Mouse (Mus musculus): ENCODE measurements around the gene Rpl10a. TPM values are rescaled to one million over a fixed set of nuclear protein-coding genes. Genes with fewer than 3 reads are reported as not detected.

The Rpl10a gene
- 196 and 332 TPM in 2 replicates for polyA plus RNA-seq (2012; ENCODE audit: insufficient read depth, insufficient read length, missing spikeins)

DNA sequence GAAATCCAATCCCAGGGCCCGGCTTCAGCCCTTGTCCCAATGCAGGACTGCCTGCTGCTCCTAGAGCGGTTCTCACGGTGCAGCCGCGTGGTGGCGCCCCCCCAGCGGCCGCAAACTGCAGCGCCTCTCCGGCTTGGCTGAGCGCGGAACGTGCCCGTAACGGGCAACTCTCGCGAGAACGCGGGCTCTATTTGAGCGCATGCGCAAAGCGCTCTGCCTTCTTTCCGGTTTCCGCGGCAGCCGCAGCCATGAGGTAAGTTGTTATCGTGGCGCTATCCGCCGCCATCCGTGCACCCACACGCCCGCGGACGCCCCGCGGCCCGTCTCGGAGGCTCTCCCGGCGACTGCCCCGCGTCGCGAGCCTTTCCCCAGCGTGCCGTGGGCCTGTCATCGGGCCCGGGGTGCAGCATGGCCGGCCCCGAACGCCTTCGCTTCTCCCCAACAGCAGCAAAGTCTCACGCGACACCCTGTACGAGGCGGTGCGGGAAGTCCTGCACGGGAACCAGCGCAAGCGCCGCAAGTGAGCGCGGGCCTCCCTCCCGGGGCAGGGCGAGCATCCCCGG lies at the start of gene Rpl10a:
TSS of gene Rpl10a (plus strand) at position 106 of the 563 bp plus-strand sequence.
- Histone ChIP-seq H3K4me3 (ENCODE audit: insufficient read depth, low read depth, low read length) (peak within 1 kb of the TSS; percentile 71), H3K27ac (replicated peaks; ENCODE audit: low read depth, low read length) (peak within 1 kb of the TSS; percentile 49), H3K4me1 (ENCODE audit: control insufficient read depth, insufficient read depth, insufficient read length, low read length) (no peaks in the 10 kb centered on the region)

DNA sequence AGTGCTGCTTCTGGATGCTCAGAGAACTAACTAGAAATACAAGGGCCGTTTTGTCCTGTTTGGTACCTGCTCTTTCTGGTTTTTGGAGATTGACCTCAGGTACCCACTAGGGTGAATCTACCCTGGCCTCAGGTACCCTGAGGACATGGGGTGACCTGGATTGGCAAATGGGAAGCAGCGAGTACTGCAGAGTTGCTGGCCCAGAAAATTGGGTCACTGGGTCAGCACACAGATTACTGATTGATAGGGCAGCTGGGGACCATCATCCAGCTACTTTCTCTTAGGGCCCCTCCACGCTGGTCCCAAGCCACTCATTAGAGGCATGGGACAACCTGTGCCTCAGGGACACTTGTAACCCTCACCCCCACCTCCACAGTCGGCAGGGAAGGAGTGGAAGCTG lies 49.0 kb upstream of the Rpl10a start:
- Histone ChIP-seq H3K4me1 (ENCODE audit: control insufficient read depth, insufficient read depth, insufficient read length, low read length) (peaks cover 23% of the 10 kb centered on the region), H3K4me3 (ENCODE audit: insufficient read depth, low read depth, low read length) (no peak overlapping the region), H3K27ac (replicated peaks; ENCODE audit: low read depth, low read length) (no peak overlapping the region)

DNA sequence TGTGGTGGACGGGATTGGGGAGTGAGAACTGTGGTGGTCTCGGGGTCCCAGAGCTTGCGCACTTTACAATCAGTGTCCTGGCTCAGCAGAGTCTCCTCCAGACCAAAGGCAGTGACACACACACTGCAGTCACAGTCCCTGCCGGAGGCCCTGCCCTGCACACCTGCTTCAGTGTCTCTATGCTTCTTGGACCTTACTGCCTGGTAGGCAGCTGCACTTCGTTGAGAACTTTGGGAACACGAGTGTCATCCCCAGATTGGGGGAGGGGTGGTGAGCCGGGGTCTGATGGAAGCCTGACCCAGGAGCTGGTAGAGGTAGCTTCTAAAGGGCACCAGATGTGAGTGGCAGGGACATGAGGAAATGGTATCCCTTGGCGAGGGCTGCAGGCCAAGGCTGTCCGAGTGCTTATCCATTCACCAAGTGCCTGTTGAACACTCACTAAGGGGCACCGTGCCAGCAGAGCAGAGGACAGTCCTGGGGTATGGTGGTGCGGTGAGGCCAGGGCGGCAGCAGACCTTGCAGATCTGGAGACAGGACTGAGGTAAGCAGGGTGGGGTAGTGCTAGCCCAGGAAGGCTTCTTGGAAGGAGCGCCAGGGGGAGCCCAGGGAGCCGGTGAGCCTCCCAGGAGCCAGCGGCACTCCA lies 48.4 kb upstream of the Rpl10a start:
- no peak overlapping the region for H3K27ac ChIP-seq (replicated peaks; ENCODE audit: low read depth, low read length)
- peaks cover 23% of the 10 kb centered on the region for H3K4me1 ChIP-seq (ENCODE audit: control insufficient read depth, insufficient read depth, insufficient read length, low read length)
- no peak overlapping the region for H3K4me3 ChIP-seq (ENCODE audit: insufficient read depth, low read depth, low read length)

DNA sequence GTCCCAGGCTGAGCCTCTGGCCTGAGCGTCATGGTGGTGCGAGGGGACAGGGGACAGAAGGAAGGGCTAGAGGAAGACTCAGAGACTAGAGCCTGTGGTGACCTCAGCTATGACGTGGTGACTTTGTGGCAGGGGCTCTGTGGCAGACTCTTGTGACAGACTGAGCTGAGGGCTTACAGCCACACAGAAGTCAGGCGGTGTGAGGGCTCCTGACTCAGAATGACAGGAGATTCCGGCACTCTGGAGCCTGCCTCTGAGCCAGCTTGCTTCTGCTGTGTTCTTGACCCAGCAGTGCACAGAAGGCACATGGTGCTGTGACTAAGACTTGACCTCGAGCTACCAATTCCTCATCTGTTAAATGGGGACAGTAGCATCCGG lies 47.9 kb upstream of the Rpl10a start:
- Histone ChIP-seq H3K27ac (replicated peaks; ENCODE audit: low read depth, low read length) (no peak overlapping the region), H3K4me3 (ENCODE audit: insufficient read depth, low read depth, low read length) (no peak overlapping the region)

DNA sequence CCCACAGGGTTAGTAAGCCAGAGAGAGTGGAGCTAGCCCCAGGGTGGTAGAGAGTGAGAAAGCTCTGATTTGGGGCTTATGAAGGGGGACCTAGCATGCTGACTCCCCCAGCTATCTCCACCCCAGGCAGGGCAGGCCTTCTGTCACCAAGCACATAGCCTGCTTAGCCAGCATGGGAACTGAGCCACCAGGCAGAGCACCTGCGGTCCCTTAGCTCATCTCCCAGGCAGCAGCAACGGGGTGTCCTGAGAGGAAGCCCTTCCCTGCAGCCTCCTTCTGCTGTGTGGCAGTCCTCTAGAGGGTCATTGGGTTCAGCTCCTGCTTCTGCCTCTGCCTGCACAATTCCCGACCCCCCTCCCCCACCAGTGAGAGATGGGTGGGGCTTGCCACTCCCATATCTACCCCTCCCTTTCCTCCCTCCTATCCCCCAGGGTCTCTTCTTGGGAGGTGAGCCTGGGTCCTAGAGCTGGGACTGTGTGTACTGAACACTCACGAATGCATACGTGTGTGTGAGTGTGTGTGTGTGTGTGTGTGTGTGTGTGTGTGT lies 47.4 kb upstream of the Rpl10a start:
- no peak overlapping the region for H3K4me3 ChIP-seq (ENCODE audit: insufficient read depth, low read depth, low read length)
- peaks cover 23% of the 10 kb centered on the region for H3K4me1 ChIP-seq (ENCODE audit: control insufficient read depth, insufficient read depth, insufficient read length, low read length)
- H3K27ac ChIP-seq (replicated peaks; ENCODE audit: low read depth, low read length): no peak overlapping the region

More for the DNA sequence above, 47.9 kb upstream of the Rpl10a start:
- peaks cover 23% of the 10 kb centered on the region for H3K4me1 ChIP-seq (ENCODE audit: control insufficient read depth, insufficient read depth, insufficient read length, low read length)

DNA sequence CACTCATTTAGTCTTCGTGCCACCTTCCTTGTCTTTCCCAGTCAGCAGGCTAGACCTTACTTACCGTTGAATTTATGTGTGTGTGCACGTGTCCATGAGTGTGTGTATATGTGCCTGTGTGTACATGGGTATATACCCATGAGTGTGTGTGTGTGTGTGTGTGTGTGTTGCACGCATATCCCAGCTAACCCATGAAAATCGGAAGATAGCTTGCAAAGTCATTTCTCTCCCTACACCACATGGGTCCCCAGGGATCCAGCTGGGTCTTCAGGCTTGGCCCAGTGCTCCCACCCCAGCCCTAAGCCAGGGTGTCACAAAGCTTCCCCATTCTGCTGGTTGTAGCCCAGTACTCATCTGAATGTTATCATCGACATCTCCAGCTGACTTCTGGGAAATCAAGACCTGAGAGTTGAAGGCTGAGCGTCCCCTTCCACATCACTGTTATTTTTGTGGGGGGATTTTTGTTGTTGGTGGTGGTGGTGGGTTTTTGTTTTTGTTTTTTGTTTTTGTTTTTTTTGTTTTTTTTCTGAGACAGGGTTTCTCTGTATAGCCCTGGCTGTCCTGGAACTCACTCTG lies 46.3 kb upstream of the Rpl10a start:
- Histone ChIP-seq H3K4me1 (ENCODE audit: control insufficient read depth, insufficient read depth, insufficient read length, low read length) (peaks cover 23% of the 10 kb centered on the region), H3K4me3 (ENCODE audit: insufficient read depth, low read depth, low read length) (no peak overlapping the region), H3K27ac (replicated peaks; ENCODE audit: low read depth, low read length) (no peak overlapping the region)

DNA sequence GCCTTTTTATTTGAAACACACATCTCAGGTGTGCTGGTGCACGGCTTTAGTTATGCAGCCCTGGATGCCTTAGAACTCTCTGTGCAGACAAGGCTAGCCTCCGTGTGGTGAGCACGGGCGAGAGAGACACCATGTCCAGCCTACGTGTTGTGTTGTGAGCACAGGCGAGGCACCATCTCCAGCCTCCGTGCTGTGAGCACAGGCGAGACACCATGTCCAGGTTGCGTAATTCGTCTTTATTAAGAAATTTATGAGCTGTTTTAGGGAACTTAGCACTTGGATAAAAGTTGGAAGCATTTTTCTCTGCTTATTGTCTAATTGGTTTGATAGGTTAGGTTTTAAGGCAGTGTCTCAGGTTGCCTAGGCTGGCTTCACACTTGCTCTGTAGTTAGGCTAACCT lies 45.1 kb upstream of the Rpl10a start:
- H3K27ac ChIP-seq (replicated peaks; ENCODE audit: low read depth, low read length): no peak overlapping the region
- H3K4me3 ChIP-seq (ENCODE audit: insufficient read depth, low read depth, low read length): no peak overlapping the region
- H3K4me1 ChIP-seq (ENCODE audit: control insufficient read depth, insufficient read depth, insufficient read length, low read length): peaks cover 23% of the 10 kb centered on the region

DNA sequence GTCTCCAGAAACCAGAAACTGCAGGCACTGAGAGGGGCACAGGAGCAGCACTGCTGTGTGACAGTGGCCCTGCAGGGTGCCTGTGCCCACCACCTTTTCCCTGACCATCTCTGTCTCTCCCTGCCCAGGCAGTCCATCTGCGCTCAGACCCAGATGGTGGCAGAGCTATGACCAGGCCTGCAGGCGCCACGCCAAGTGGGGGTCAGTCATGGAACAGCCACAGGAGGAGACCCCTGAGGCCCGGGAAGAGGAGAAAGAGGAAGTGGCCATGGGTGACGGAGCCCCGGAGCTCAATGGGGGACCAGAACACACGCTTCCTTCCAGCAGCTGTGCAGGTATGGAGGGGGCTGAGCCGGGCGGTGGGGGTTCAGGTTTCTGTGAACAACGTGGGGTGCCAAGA lies 42.1 kb upstream of the Rpl10a start:
- H3K4me3 ChIP-seq (ENCODE audit: insufficient read depth, low read depth, low read length): no peak overlapping the region

DNA sequence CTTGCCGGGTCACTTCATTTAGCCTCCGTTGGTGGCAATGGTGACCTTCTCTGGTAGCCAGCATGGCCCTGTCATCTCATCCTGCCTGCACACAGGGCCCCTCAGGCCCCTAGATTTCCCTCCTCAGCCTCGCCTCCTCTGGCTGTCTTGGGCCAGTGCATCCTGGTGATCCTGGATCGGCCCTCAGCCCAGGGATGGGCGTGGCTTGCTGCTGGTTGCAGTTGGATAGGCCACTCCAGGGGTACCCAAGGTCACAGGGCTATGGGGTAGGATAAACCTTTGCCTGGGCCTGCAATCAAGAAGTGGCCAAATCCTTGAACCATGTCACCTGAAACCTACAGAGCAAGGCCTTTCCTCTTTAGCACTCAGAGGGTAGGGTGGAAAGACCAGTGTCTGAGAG lies 41.3 kb upstream of the Rpl10a start:
- H3K27ac ChIP-seq (replicated peaks; ENCODE audit: low read depth, low read length): no peak overlapping the region
- peaks cover 3% of the 10 kb centered on the region; the same call in 1 of the 2 replicates for H3K4me1 ChIP-seq (ENCODE audit: control insufficient read depth, insufficient read depth, insufficient read length, low read length)
- no peak overlapping the region for H3K4me3 ChIP-seq (ENCODE audit: insufficient read depth, low read depth, low read length)

More for the DNA sequence above, 42.1 kb upstream of the Rpl10a start:
- Histone ChIP-seq H3K4me1 (ENCODE audit: control insufficient read depth, insufficient read depth, insufficient read length, low read length) (peaks cover 4% of the 10 kb centered on the region; the same call in 1 of the 2 replicates), H3K27ac (replicated peaks; ENCODE audit: low read depth, low read length) (no peak overlapping the region)

DNA sequence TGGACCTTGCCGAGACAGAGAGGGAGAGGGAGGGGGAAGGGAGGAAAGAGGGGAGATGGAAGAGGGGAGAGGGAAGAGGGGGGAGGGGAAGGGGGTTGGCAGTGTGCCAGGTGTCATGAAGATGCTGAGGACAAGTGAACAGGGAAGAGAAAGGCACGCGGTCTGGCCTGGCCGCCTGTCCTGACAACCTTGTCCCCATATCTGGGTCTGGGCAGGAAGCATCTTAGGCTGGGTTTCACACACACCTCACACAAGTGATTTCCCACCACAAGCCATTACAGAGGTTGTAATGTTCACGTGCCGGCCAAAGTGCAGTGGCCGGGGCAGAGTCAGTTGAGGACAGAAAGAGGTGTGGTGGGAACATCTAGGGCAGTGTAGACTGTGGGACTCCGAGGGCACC lies 40.7 kb upstream of the Rpl10a start:
- Histone ChIP-seq H3K27ac (replicated peaks; ENCODE audit: low read depth, low read length) (no peak overlapping the region), H3K4me3 (ENCODE audit: insufficient read depth, low read depth, low read length) (no peak overlapping the region), H3K4me1 (ENCODE audit: control insufficient read depth, insufficient read depth, insufficient read length, low read length) (peaks cover 2% of the 10 kb centered on the region; the same call in 1 of the 2 replicates)

DNA sequence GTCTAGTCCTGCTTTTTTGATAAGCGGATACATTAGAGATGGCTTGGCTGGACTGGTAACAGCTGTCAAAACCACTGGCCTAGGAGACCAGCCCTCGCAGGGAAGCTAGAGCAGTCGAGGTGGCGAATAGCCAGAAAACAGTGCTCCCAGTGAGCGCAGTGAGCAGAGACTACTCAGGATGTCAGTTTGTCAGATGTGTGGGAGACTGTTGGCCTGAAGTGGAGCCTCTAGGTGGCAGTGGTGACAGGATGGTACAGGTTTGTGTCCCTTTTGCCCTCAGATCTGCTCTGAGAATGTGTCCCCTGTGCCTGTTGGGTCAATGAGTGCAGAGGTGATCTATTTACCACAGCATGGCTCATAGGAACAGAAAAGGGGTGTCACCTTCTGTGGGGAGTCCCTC lies 40.3 kb upstream of the Rpl10a start:
- H3K4me3 ChIP-seq (ENCODE audit: insufficient read depth, low read depth, low read length): no peak overlapping the region
- peaks cover 2% of the 10 kb centered on the region; the same call in 1 of the 2 replicates for H3K4me1 ChIP-seq (ENCODE audit: control insufficient read depth, insufficient read depth, insufficient read length, low read length)
- no peak overlapping the region for H3K27ac ChIP-seq (replicated peaks; ENCODE audit: low read depth, low read length)

DNA sequence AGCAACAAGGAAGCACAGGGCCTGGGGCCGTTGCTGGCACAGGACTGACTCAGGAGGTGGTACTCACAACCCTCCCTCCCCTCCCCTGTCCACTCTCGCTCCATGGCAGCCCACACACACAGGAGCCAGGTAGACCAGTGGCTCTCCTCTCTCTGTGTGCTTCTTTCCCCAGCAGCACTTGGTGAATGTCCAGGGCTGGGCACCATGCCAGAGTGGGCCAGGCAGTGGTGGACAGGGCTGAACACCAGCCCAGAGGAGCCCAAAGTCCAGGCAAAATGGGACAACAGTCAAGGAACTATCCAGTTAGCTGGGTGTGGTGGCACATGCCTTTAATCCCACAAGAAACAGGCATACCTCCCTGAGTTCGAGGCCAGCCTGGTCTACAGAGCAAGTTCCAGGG lies 38.0 kb upstream of the Rpl10a start:
- H3K27ac ChIP-seq (replicated peaks; ENCODE audit: low read depth, low read length): no peak overlapping the region
- H3K4me3 ChIP-seq (ENCODE audit: insufficient read depth, low read depth, low read length): no peak overlapping the region
- H3K4me1 ChIP-seq (ENCODE audit: control insufficient read depth, insufficient read depth, insufficient read length, low read length): no peaks in the 10 kb centered on the region; the same call in 1 of the 2 replicates

DNA sequence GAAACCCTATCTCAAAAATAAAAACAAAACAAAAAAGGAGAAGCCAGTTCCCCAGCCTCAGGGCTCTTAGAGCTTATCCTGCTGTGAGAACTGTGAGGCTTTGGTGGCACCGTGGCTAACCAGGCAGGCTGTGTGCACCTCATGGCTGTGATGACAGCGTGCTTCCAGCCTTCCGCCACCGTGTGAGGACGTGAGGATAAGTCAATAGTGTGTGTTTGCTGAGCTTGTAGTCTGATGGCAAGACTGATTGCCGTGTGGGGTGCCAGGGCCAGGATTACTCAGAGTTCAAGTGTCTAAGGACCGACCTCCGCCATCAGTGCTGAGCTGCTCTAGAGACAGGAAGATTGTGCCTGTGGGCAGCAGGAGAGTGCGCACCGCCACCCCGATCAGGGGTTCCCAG lies 37.6 kb upstream of the Rpl10a start:
- Histone ChIP-seq H3K27ac (replicated peaks; ENCODE audit: low read depth, low read length) (no peak overlapping the region), H3K4me3 (ENCODE audit: insufficient read depth, low read depth, low read length) (no peak overlapping the region), H3K4me1 (ENCODE audit: control insufficient read depth, insufficient read depth, insufficient read length, low read length) (no peaks in the 10 kb centered on the region; the same call in 1 of the 2 replicates)

DNA sequence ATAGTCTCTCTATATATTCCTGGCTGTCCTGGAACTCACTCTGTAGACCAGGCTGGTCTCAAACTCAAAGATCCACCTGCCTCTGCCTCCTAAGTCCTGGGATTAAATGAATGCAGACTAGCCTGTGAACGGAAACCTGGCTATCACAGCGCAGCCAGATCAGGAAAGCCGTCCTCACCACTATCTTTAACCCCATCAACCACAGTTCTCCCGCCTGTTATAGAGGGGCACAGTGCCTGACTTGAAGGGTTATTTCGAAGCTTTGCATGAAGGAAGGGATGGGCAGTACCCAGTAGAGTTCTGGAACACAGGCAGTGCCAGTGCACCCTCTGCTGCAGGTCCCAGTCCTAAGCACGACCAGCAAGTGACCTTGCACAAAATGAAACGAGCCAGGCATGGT lies 36.9 kb upstream of the Rpl10a start:
- Histone ChIP-seq H3K27ac (replicated peaks; ENCODE audit: low read depth, low read length) (no peak overlapping the region), H3K4me3 (ENCODE audit: insufficient read depth, low read depth, low read length) (no peak overlapping the region), H3K4me1 (ENCODE audit: control insufficient read depth, insufficient read depth, insufficient read length, low read length) (no peaks in the 10 kb centered on the region; the same call in 1 of the 2 replicates)

DNA sequence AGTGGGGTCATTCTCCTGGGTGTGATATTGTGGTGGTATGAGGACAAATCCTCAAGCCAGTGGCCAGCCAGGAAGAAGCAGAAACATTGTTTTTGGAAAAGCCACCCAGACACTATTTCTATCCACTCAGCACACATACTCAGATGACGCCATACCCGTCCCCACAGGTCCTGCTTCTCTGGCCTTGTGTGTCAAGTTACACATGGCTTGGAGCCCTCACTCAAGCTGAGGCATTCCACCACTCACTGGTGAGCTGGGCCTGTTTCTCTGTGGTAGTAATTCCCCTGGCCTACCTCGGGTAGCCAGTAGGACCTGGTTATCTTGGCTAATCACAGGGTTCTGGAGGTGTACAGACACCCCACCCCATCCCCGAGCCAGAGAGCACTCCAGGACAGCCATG lies 34.6 kb upstream of the Rpl10a start:
- H3K27ac ChIP-seq (replicated peaks; ENCODE audit: low read depth, low read length): no peak overlapping the region
- no peak overlapping the region for H3K4me3 ChIP-seq (ENCODE audit: insufficient read depth, low read depth, low read length)
- H3K4me1 ChIP-seq (ENCODE audit: control insufficient read depth, insufficient read depth, insufficient read length, low read length): no peaks in the 10 kb centered on the region; the same call in 1 of the 2 replicates
